Mouse (Mus musculus) liver, adult 2 months (tissue): ENCODE measurements around the gene Clcn7. TPM values are rescaled to one million over a fixed set of nuclear protein-coding genes. Genes with fewer than 3 reads are reported as not detected.

ENCODE experiments used
- DNase-seq: peaks from one replicate; pipeline ENCODE4 v3.0.0-alpha.2; 2011; ENCODE audit warnings: low read depth, low spot score; ENCODE audit errors: extremely low read depth
- H3K27ac ChIP-seq: fragments of 200-500 bp; replicated peaks from 2 replicates; pipeline ENCODE4 v1.5.1; 2012; ENCODE audit warnings: low read depth, mild to moderate bottlenecking, control low read depth, inconsistent platforms, low read length; ENCODE audit not compliant: insufficient read depth
- H3K27me3 ChIP-seq: fragments of 200-500 bp; 2 replicates; pipeline ENCODE4 v1.6.1; 2012; ENCODE audit warnings: mild to moderate bottlenecking, moderate library complexity, low read length, inconsistent platforms; ENCODE audit not compliant: control insufficient read depth, insufficient read depth
- H3K36me3 ChIP-seq: fragments of 200-500 bp; 2 replicates; pipeline ENCODE4 v1.6.1; 2012; ENCODE audit warnings: low read length, inconsistent platforms; ENCODE audit not compliant: control insufficient read depth, insufficient read depth
- H3K4me1 ChIP-seq: fragments of 200-500 bp; 2 replicates; pipeline ENCODE4 v1.6.1; 2011; ENCODE audit warnings: low read length; ENCODE audit not compliant: control insufficient read depth, insufficient read depth
- H3K4me3 ChIP-seq: fragments of 200-500 bp; 2 replicates; pipeline ENCODE4 v1.5.1; 2011; ENCODE audit warnings: low read depth, mild to moderate bottlenecking, control low read depth, low read length, moderate library complexity; ENCODE audit not compliant: insufficient read depth
- H3K79me2 ChIP-seq: fragments of 200-500 bp; 2 replicates; pipeline ENCODE4 v1.6.1; 2012; ENCODE audit warnings: inconsistent platforms, mild to moderate bottlenecking, low read length, moderate library complexity; ENCODE audit not compliant: control insufficient read depth, insufficient read depth
- H3K9ac ChIP-seq: fragments of 200-500 bp; 2 replicates; pipeline ENCODE4 v1.6.1; 2012; ENCODE audit warnings: low read depth, mild to moderate bottlenecking, control low read depth, inconsistent platforms, low read length
- CTCF ChIP-seq: fragments of 200-500 bp; IDR thresholded peaks from 2 replicates; pipeline ENCODE4 v1.5.1; 2011; ENCODE audit warnings: low read depth, low read length, control low read depth
- POLR2A ChIP-seq: fragments of 200-500 bp; IDR thresholded peaks from 2 replicates; pipeline ENCODE4 v1.6.1; 2011; ENCODE audit warnings: low read length, control low read depth; ENCODE audit not compliant: insufficient read depth; ENCODE audit errors: extremely low read depth
- WGBS: fragments of 180-500 bp; shearing (Covaris S2); methylation state at CpG from one replicate; pipeline ENCODE4 v1.1.7; 2018; 5-methylcytosine and 5-hydroxymethylcytosine counted together
- polyA plus RNA-seq: library from polyadenylated mRNA; depleted of rRNA; stranded (reverse); fragments of >200 nt; gene quantifications from 2 replicates; pipeline ENCODE4 v1.2.3, GENCODE M21; 2012
- total RNA-seq: library from RNA; depleted of rRNA; stranded (reverse); fragments of >200 nt; gene quantifications from 2 replicates; pipeline ENCODE4 v1.2.3, GENCODE M21; 2014

Clcn7 gene
- total and polyA plus RNA-seq, 2 experiments: 17.9 to 30.5 TPM

- no peak overlapping the region for H3K4me3 ChIP-seq
- no peaks in the 10 kb centered on the region for H3K27me3 ChIP-seq
- TF ChIP-seq CTCF (no peak), POLR2A (no peak)
- no peak overlapping the region for H3K9ac ChIP-seq
- H3K4me1 ChIP-seq: no peaks in the 10 kb centered on the region
- no peak overlapping the region for H3K27ac ChIP-seq
- no peaks in the 10 kb centered on the region for H3K79me2 ChIP-seq
- no peak for DNase-seq
- 88% methylated on average over 2 of the region's 2 CpGs for WGBS
- peaks cover 4% of the 10 kb centered on the region; the same call in 1 of the 2 replicates for H3K36me3 ChIP-seq
Observed at GRCm38 (mm10) chr17:25096221-25096620, 37.0 kb upstream of the Clcn7 start.

GRCm38 (mm10) chr17:25100052-25100451 lies 33.1 kb upstream of the Clcn7 start:
- H3K27ac ChIP-seq: no peak overlapping the region
- H3K4me1 ChIP-seq: no peaks in the 10 kb centered on the region
- TF ChIP-seq POLR2A: no peak
- no peak for TF ChIP-seq CTCF

GRCm38 (mm10) chr17:25101338-25101737 lies 31.9 kb upstream of the Clcn7 start:
- no peaks in the 10 kb centered on the region for H3K79me2 ChIP-seq
- H3K27me3 ChIP-seq: no peaks in the 10 kb centered on the region
- WGBS: 99% methylated on average over 11 of the region's 11 CpGs
- DNase-seq: no peak
- no peak overlapping the region for H3K27ac ChIP-seq
- H3K4me3 ChIP-seq: no peak overlapping the region
- no peak overlapping the region for H3K9ac ChIP-seq
- H3K4me1 ChIP-seq: no peaks in the 10 kb centered on the region
- TF ChIP-seq CTCF (no peak), POLR2A (no peak)
- H3K36me3 ChIP-seq: peaks cover 11% of the 10 kb centered on the region; the same call in 1 of the 2 replicates

More at GRCm38 (mm10) chr17:25100052-25100451, 33.1 kb upstream of the Clcn7 start:
- Histone ChIP-seq H3K27me3 (no peaks in the 10 kb centered on the region), H3K4me3 (no peak overlapping the region), H3K9ac (no peak overlapping the region), H3K79me2 (no peaks in the 10 kb centered on the region), H3K36me3 (peaks cover 11% of the 10 kb centered on the region; the same call in 1 of the 2 replicates)
- 95% methylated on average over 6 of the region's 6 CpGs for WGBS
- no peak for DNase-seq

- peaks cover 3% of the 10 kb centered on the region; the same call in 1 of the 2 replicates for H3K36me3 ChIP-seq
- no peak overlapping the region for H3K27ac ChIP-seq
- WGBS: 86% methylated on average over 10 of the region's 16 CpGs
Observed at GRCm38 (mm10) chr17:25107786-25108185, 25.4 kb upstream of the Clcn7 start.

GRCm38 (mm10) chr17:25109578-25109977 lies 23.6 kb upstream of the Clcn7 start:
- peak; percentile 20 for DNase-seq
- Histone ChIP-seq H3K27me3 (no peaks in the 10 kb centered on the region), H3K79me2 (no peaks in the 10 kb centered on the region), H3K27ac (no peak overlapping the region), H3K4me3 (no peak overlapping the region), H3K36me3 (no peaks in the 10 kb centered on the region), H3K4me1 (0 out of 2 replicates have a peak, but pooled peaks cover under 1% of the 10 kb centered on the region), H3K9ac (no peak overlapping the region)
- TF ChIP-seq CTCF: peak; percentile 79
- no peak for TF ChIP-seq POLR2A
- 80% methylated on average over 2 of the region's 2 CpGs for WGBS

More at GRCm38 (mm10) chr17:25107786-25108185, 25.4 kb upstream of the Clcn7 start:
- no peak for DNase-seq
- Histone ChIP-seq H3K4me1 (no peaks in the 10 kb centered on the region), H3K4me3 (no peak overlapping the region), H3K79me2 (no peaks in the 10 kb centered on the region), H3K27me3 (no peaks in the 10 kb centered on the region), H3K9ac (no peak overlapping the region)
- TF ChIP-seq POLR2A: no peak

GRCm38 (mm10) chr17:25110590-25110989 lies 22.6 kb upstream of the Clcn7 start:
- Histone ChIP-seq H3K36me3 (no peaks in the 10 kb centered on the region), H3K4me3 (no peak overlapping the region), H3K4me1 (peaks cover 6% of the 10 kb centered on the region), H3K9ac (no peak overlapping the region), H3K27ac (no peak overlapping the region), H3K27me3 (no peaks in the 10 kb centered on the region), H3K79me2 (no peaks in the 10 kb centered on the region)
- TF ChIP-seq POLR2A (no peak), CTCF (no peak)
- WGBS: 94% methylated on average over 6 of the region's 6 CpGs
- no peak for DNase-seq
